Mouse (Mus musculus): Measurements from ENCODE around the gene S100a5. TPM values are rescaled to one million over a fixed set of nuclear protein-coding genes. Genes with fewer than 3 reads are reported as not detected.

The S100a5 gene
- total RNA-seq, 1 experiment from 2014 or later, result not detected

DNA sequence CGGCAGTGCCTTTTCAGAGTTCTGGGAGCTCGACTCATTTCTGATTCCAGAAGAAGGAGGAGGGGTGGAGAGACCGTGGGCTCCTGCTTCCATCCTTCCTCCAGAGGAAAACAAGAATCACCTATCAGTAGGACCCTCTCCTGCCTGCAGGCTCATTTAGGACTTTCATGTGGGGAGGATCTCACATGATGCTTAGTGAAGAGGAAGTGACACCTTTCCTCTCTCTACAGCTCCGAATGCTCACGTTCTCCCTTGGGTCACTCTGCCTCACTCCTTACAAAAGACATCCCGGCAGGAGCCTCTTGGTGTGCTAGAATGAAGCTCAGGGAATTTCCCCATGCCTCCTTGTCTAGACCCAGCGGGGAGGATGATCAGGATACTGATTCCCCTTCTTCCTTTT, 13.2 kb downstream of the S100a5 start:
- peak; percentile 32; the same call in 1 of the 2 replicates for ATAC-seq (replicated peaks; ENCODE audit: low read depth, poor library complexity, severe bottlenecking)

GRCm38 (mm10) chr3:90623435-90624071, 15.2 kb downstream of the S100a5 start:
- ATAC-seq (replicated peaks; ENCODE audit: low read depth, poor library complexity, severe bottlenecking), result no peak

GRCm38 (mm10) chr3:90625496-90625895, 17.2 kb downstream of the S100a5 start:
- ATAC-seq (replicated peaks; ENCODE audit: low read depth, poor library complexity, severe bottlenecking), result no peak

GRCm38 (mm10) chr3:90626266-90627021, 18.1 kb downstream of the S100a5 start:
- no peak for ATAC-seq (replicated peaks; ENCODE audit: low read depth, poor library complexity, severe bottlenecking)

DNA sequence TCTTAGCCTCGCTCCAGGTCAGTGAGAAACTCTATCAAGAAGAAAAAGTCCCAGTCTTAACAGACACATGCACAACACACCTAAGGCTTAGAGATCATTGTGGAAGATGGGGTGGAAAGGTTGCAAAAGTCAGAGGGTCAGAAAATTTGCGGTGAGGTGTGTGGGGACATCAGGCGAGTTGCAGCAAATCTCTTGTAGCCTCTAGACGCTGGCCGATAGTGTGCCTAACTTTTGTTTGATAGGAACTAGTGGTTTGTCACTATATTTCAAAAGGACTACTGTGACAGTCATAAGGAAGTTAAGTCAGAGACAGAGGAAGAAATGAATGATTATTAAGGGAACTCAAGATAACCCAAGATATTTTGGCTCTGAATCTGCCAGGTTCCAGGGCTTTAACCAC, 19.0 kb downstream of the S100a5 start:
- ATAC-seq (replicated peaks; ENCODE audit: low read depth, poor library complexity, severe bottlenecking), result no peak

GRCm38 (mm10) chr3:90627807-90628206, 19.5 kb downstream of the S100a5 start:
- peak; percentile 75 for ATAC-seq (replicated peaks; ENCODE audit: low read depth, poor library complexity, severe bottlenecking)

- no peak for ATAC-seq (replicated peaks; ENCODE audit: low read depth, poor library complexity, severe bottlenecking)
Observed at GRCm38 (mm10) chr3:90629298-90629697, 21.0 kb downstream of the S100a5 start.

DNA sequence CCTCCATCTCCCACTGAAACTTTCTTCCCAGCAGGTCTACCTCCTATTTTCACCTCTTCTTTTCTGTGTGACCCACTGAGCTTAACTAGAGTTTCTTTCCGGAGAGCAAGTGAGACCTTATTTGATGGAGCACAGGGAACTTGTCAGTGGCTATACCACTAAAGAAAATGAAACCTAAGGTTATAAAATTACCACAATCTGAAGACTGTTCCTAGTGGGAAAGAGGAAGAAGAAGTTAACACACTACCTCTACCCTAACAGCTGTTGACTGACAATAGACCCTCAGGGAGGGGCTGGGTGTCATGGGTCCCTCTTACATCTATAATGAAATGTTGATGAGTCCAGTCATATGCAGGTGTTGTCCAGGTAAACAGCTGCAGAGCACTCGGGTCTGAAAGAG, 23.7 kb downstream of the S100a5 start:
- peak; percentile 69 for ATAC-seq (replicated peaks; ENCODE audit: low read depth, poor library complexity, severe bottlenecking)

GRCm38 (mm10) chr3:90638511-90639275, 30.4 kb downstream of the S100a5 start:
- no peak for ATAC-seq (replicated peaks; ENCODE audit: low read depth, poor library complexity, severe bottlenecking)

DNA sequence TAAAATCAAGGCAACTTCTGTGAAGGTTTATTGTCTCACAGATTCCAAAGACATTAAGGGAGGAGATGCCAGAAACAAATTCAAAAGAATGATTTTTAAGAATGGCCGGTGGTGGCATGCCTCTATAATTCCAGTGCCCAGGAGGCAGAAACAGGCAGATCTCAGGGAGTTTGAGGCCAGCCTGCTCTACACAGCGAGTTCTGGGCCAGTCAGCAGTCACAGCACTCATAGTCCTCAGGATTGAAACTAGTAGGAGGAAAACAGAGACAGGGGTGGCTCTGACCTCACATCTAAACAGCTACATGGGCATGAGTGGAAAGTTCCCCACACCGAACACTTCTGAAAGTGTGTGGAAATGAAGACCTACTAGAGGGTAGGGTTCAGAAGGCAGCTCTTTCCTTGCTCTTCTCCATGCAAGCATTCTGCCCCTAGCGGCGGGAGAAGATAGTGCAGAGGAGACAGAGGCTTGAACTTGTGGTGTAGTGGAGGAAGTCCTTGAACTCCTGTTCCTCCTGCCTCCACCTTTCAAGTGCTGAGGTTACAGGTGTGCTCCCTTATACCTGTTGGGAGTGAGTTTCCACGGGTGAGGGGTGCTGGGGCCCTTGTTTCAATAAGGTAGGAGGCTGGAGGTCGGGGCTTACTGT, 31.3 kb downstream of the S100a5 start:
- peak; percentile 93 for ATAC-seq (replicated peaks; ENCODE audit: low read depth, poor library complexity, severe bottlenecking)

- ATAC-seq (replicated peaks; ENCODE audit: low read depth, poor library complexity, severe bottlenecking), result no peak
Observed at GRCm38 (mm10) chr3:90640981-90641380, 32.7 kb downstream of the S100a5 start.

DNA sequence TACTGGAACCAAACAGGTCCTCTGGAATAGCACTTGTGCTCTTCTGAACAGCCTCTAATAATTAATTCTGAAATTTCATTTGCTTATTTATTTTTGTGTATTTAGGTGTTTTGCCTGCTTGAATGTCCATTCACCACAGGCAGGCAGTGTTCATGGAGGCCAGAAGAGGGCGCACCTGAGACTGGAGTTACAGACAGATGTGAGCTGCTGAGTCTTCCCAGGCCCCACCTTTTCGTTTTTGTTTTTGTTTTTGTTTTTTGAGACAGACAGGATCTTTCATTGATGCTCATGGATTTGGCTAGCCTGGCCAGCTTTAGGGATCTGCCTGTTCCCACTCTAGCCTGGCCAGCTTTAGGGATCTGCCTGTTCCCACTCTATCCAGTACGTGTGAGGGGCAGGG, 35.9 kb downstream of the S100a5 start:
- ATAC-seq (replicated peaks; ENCODE audit: low read depth, poor library complexity, severe bottlenecking), result peak; percentile 61; the same call in 1 of the 2 replicates

- no peak for ATAC-seq (replicated peaks; ENCODE audit: low read depth, poor library complexity, severe bottlenecking)
Observed at GRCm38 (mm10) chr3:90647291-90647690, 39.0 kb downstream of the S100a5 start.

GRCm38 (mm10) chr3:90648981-90649380, 40.7 kb downstream of the S100a5 start:
- ATAC-seq (replicated peaks; ENCODE audit: low read depth, poor library complexity, severe bottlenecking), result no peak

DNA sequence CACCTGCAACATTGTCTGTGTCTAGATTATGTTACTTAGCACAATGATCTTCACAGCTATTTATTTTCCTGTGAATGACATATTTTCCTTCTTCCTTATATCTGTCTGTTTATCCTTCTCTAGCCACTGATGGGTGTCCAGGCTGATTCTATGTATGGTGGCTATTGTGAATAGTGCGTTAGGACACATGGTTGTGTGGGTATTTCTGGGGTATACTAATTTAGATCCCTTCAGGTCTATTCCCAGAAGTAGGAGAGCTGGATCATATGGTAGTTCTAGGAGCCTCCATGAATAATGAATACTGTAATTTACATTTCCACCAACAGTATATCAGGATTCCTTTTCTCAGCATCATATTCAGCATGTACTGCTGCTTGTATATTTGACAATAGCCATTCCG, 41.5 kb downstream of the S100a5 start:
- ATAC-seq (replicated peaks; ENCODE audit: low read depth, poor library complexity, severe bottlenecking), result no peak

DNA sequence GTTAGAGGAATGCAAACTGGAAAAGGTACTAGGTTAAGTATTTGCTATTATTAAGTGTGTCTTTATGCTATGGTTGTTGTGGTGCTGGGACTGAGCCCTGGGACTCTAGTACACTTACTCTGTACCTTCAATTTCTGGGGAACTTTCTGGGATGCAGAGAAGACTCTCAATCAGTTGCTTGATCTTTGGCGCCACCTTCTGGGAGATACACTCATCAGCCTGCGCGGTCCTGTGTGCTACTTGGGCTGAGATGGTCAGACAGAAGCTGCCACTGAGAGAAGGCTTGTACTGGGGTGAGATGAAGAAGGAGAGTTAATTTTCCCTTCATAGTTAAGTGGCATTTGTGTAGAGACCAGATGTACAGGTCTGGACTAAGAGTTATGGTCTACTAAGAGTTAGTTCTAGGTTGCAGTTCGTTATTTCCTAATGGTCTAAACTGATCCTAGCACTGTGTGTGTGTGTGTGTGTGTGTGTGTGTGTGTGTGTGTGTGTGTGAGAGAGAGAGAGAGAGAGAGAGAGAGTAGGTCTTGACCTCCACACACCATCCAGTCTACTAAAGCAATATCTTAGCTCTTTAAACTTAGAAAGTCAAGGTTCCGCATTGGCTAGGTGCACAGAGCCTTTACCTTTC, 44.7 kb downstream of the S100a5 start:
- ATAC-seq (replicated peaks; ENCODE audit: low read depth, poor library complexity, severe bottlenecking), result peak; percentile 77

GRCm38 (mm10) chr3:90653717-90654116, 45.4 kb downstream of the S100a5 start, which contains the start of gene S100a7a:
TSS of gene S100a7a (plus strand) at chr3:90654017.
- no peak for ATAC-seq (replicated peaks; ENCODE audit: low read depth, poor library complexity, severe bottlenecking)

DNA sequence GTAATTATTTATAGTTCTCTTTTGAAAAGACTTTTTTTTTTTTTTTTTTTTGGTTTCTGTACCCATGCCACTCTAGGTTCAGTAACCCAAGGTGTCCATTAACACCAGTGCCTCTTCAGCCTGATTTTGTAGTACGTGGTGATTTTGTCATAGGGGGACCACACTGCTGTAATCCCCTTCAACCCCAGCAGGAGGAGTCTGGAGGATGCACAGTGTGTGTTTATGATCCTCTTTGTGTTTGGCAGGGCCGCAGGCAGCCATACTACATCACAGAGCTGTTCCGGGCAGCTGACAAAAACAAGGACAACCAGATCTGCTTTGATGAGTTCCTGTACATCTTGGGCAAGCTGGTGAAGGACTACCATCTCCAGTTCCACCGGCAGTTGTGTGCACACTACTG, 49.1 kb downstream of the S100a5 start:
- ATAC-seq (replicated peaks; ENCODE audit: low read depth, poor library complexity, severe bottlenecking), result peak; percentile 62; the same call in 1 of the 2 replicates

DNA sequence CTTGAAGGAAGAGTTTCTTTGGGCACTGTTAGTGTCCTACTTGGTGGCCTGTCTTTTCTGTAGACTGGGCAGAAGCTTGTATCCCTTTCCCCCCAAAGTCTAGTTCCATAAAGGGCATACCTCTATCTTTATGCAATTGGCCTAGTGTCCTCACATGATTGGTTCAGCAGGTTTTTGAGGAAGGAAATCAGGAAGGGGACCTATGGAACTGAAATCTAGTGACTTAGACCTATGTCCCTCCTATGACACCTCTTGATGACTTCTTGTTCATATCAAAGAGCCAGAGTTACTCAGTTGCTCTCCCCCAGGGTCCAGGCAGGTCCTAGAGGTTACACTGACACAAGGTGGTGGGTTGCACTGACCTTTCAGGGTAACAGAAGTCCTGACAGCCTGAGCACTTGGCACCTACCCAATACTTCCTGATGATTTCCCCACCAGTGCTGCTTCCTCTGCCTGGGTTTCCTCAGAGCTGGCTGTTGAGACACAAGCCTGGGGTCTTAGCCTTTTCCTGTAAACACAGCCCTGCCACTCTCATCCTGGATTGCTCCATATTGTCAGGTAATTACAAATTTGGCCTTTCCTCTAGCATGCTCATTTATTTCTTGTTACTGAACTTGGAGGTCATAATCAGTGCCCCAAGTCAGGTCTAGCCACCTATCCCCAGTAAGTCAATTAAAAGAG, 51.2 kb downstream of the S100a5 start:
- no peak for ATAC-seq (replicated peaks; ENCODE audit: low read depth, poor library complexity, severe bottlenecking)
